Mouse (Mus musculus) kidney, adult 8-10 months (tissue): Measurements from ENCODE around the gene Rrp12.
"Not testable (repeated sequence)": the region's sequence is repeated elsewhere in the genome, so short reads cannot be mapped to it uniquely, and the experiment has no call there.

Experiments used
- DNase-seq, 2 experiments: peaks; one replicate each; pipeline ENCODE4 v3.0.0; 2022

Gene Rrp12

DNA sequence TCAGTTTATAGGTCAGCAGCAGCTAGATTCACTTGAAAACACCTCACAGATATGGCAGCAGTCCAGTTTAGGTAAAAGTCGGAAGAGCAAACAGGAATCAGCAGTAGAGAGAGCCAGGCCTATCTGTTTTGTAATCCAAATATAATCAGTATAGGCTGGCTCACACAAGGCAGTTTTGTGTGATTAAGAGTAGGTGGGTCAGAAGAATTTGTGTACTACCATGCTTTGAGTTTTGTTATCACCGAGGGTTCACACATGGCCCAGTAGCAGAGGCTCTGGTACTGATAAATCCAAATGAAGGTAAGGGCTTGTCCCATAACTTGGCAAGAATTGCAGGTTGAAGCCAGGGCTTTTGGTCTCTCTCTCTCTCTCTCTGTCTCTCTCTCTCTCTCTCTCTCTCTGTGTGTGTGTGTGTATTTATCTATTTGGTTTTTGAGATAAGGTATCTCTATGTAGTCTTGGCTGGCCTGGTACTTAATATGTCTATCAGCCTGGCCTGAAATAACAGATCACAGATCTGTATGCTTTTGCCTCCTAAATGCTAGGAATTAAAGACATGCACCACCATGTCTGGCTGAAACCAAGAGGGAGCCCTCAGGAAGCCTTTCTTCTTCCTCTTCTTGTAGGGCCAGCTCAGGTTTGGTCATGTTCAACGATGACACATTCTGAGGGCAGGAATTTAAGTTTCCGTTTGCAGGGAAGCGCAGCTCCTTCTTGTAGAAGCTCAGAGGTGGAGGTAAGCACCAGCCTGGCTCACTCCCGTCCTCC is 10.5 kb upstream of the Rrp12 start:
- no peak for DNase-seq

DNA sequence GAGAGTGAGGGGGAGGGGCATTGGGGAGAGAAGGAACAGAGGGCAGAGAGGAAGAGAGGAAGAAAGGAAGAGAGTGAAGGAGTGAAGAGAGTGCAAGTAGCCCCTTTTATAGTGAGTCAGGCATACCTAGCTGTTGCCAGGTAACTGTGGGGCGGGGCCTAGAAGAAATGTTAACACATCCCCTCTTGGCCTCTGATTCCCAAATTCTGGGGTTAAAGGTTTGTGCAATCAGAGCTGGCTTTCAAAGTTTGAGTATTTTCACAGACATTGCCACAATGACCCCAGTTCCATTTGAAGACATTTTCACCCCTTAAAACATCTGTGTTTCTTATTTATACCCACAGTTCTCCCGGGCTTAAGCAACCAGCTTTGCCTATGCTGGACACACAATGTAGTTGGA is 9.3 kb upstream of the Rrp12 start:
- no peak for DNase-seq

DNA sequence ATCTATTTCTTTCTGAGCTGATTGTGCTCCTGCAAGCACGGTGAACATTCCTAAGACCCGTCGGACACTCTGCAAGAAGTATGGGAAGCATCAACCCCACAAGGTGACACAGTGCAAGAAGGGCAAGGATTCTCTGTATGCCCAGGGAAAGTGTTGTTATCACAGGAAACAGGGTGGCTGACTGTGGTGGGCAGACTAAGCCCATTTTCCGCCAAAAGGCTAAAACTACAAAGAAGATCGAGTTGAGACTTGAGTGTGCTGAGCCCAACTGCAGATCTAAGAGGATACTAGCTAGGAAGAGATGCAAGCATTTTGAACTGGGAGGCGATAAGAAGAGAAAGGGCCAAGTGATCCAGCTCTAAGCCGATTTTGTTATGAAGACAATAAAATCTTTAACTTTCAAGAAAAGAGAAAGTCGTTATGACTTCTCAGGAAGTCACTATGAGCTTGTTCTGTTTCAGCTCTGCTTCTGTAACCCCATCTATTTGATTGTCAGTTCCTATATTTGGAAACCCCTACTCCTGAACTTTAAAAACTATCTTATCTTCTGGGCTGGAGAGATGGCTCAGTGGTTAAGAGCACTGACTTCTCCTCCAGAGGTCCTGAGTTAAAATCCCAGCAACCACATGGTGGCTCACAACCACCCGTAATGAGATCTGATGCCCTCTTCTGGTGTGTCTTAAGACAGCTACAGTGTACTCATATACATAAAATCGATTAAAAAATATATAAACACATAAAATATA is 7.0 kb upstream of the Rrp12 start:
- no peak for DNase-seq

DNA sequence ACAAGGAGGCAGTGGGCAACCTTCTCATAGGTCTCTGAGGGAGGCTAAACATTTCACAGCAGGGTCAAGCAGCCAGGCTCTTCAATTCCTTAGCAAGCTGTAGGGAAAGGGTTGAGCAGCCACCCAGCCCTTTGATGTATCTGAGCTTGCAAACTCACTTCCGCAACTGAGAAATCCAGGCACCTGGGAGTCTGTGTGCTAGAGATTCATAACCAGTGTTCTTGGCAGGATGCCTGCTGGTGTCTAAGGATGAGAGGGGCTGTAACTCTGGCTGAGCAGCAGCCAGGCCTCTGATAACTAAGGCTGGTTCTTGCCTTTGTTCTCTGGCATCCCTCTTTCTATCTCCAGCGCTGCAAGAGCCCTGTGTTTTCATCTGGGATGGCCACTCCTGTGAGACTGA is 5.7 kb upstream of the Rrp12 start:
- no peak for DNase-seq

DNA sequence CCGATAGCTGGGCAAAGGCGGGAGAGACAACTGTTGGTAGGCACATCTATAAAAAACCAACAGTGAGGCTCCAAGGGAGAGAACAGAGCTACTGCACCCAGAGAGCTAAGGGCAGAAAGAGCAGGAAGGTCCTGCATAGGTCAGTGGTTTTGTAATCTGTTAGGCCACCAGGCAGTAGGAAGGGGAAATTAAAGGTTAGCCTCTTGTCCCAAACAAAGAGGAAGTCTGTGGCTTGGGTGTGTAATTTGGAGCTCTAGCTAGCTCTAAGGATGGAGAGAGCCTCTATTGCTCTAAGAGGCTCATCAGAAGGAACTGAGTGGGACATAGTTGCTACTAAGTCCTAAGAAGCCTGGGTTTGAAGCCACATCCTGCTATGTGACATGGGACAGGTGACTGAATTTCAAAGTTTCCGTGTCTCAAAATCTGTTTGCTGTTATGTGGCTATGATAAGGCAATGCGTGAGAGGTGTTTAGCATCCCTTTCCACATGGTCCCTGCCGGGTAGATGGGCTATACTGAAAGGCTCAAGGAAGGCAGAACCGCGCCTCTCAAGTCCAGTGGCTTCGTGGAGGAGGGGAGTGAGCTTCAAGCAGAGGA is 4.6 kb upstream of the Rrp12 start:
- DNase-seq, result no peak

DNA sequence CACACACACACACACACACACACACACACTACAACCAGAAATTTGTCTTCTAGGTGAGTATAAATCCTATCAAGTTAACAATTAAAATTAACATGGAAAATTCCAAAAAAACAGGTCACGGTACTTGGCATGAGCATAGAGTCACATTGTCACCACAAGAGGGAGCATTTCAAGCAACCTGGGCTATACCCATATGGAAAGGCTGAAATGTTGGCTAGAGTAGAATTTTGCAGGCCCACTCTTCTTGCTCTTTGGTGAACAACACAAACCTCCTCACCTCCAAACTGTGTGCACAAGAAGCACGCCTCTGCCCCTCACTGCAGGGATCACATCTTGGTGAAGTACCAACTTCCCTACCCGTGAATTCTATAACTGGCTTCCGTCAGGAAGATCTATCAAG is 2.9 kb upstream of the Rrp12 start:
- peak in 1 of 2 experiments; percentile 36 for DNase-seq

DNA sequence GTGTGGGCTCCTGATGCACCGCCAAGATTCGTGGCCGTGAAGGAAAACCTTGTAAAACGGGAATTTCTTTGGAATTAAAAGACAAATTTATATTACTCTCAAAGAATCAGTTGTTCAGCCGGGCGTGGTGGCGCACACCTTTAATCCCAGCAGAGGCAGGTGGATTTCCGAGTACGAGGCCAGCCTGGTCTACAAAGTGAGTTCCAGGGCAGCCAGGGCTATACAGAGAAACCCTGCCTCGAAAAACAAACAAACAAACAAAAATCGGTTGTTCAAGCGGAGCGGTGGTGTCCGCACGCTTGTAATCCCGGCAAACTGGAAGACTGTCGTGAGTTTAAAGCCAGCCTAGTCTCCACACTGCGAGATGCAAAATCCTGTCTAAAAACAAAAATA is 342 bp upstream of the Rrp12 start:
- no peak for DNase-seq

DNA sequence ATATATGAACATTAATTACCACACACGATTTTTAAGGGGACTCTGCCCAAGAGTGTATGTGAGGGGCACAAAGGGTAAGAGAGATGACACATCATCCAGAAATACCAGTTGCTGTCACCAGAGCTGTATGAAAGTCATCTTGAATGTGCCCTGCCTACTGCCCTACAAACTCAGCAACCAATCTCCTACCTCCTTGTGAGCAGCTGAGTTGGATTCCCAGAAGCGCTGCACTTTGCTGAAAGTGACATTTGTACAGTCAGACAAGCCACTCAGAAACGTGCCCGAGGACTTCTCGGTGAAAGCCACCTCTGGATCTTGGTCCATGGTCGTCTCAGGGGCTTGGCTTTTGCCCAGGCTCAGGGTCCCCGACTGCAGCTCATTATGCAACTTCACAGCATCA is 1.0 kb downstream of the Rrp12 start:
- no peak for DNase-seq

DNA sequence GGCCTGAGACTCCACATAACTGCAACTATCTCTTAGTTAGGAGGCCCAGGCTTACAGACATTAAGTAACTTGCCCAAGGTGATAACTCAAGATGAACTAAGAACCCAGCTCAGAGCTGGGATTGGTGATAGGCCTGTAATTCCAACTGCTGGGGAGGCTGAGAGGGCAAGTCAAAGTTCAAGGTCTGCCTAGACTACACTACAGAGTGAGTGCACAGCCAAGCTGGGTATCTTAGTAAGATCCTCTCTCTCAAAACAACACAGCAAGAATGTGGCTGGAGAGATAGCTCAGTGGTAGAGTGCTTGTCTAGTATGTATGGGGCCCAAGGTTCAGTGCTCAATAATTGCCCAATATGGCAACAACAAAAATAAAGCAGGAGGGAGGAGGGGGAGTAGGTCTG is 7.8 kb downstream of the Rrp12 start:
- peak in 1 of 2 experiments; percentile 16 for DNase-seq

DNA sequence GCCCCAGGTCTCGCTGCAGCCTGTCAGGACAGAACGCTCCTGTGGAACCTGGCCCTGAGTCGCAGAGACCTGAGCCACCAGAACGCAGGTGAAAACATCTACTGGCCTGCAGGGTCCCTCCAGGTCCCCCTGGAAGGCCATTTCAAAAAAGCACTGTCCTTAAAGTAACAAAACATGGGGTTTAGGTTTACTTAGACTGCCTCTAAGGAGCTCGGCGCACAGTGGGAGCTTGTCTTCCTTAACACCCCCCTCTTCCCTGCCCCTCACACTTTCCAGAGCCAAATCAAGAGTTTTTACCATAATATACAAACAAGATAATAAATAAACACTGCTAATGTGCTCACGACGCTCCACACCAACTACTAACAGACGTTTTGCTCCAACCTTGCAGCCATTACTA is 12.1 kb downstream of the Rrp12 start:
- DNase-seq, result no peak

DNA sequence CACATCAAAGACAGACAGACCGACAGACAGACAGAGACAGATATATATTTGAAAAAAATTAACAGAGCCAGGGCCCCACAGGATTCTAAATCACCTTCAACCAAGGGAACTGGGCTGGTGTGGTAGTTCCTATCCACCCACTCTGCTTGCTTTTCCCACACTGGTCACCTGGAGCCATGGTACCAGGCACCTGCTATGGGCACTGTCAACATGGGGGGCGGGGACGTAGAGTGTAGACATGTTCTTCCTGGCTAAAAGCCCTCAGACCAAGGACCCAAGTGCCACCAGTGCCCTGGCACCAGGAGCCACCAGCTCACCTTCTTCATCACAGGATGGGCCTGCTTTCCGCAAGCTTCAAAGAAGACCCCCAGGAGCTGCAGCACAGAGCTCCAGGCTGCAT is 14.1 kb downstream of the Rrp12 start:
- no peak for DNase-seq

DNA sequence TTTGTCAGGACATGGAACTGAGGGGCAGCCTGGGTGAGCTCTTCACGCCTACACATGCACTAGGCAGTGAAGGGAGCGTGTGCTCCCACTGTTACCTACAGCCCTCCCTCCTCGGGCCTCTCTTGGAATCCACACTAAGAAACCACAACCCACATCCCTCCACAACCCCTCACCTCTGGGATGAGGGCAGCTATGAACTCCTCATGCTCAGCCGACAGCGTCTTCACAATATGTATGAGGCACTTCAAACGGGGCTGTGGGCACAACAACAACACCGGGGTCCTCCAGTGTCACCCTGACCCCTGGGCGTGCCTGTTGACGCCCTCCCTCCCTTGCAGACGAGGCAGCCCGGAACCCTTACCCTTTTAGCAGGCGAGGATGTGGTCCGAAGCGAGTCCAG is 21.6 kb downstream of the Rrp12 start:
- no peak for DNase-seq

DNA sequence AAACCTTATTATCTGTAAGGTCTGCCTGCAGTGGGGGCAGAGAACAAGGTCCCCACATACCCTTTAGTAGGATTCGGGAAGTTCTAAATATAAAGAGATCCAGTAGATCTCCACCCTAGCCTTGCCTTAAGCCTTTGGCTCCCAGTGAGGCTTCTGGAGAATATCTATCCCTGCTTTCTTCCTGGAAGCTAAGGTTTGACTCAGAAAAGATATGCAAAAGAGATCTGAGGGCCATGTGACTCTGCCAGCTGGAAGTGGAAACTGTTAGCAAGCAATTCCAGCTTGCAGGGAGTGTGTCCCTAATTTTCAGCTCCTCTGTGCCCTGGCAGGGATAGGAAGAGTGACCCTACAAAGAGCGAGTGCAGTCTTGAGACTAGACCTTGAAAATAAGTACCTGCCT is 23.7 kb downstream of the Rrp12 start:
- no peak for DNase-seq

DNA sequence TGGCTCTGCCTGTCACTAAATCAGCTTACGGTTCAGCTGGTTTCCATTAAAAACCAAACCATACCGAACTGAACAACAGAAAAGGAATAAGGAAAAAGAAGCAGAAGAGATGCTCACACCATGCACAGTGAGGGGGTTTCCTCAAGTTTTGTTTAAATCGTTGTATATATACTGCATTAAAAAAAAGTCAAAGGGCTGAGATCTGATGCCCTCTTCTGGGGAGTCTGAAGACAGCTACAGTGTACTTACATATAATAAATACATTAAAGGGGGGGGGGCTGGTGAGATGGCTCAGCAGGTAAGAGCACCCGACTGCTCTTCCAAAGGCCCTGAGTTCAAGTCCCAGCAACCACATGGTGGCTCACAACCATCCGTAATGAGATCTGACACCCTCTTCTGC is 26.0 kb downstream of the Rrp12 start:
- not testable (repeated sequence) for DNase-seq

DNA sequence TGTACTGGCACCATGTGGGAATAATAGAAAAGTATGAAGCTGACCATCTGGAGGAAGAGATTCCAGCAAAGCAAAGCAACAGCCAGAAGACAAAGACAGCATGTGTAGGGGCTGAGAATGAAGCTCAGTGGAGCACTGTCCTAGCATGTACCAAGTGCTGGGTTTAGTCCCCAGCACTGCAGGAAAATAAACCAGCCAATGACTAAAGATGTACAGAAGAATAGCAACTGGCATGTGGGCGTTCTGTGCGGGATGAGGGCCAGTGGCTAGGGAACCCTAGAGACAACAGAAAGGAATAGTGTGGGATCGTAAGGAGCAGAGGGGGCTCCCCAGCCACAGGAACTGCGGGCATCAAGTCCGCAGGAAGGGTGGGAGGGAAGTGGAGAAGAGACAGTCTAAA is 26.7 kb downstream of the Rrp12 start:
- no peak for DNase-seq

DNA sequence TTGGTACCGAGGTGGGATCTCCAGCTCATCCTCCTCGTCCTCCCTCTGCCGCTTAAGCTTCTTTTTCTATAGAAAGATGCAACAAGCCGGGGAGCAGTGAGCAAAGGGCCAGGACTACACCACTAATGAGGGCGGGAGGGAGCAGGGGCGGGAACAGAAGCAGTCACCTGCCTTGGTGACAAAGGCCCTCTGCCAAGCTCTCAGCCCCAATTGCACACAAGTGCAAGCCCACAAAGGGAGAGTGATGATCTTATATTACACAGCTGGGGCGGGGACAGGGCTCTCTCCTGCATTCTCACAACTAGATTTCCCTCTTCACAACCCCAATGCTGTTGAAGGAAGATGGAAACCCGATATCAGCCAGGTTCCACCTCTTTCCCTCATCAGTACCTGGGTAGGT is 29.3 kb downstream of the Rrp12 start:
- no peak for DNase-seq

DNA sequence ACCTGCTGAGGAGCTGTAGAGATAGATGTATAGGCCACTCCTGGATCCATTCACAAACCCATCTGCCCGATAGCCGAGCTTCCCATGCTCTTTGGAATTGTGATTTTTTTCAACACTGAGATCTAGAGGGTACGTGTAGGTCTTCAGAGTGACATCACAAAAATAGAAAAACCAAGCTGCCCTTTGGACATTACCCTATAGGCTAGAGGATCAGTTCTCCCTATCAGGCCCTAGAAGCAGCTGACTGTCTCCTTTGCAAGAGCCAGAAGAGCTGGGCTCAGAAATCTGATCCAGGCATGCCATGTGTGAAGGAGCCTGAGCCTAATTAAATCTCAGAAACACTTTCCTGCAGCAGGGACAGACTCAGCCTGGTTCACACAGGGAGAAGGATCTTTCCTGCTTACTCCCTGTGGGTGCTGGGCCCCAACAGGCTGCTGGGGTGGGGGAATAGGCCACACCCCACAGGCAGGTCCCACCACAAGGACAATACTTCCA is 38.1 kb downstream of the Rrp12 start:
- no peak for DNase-seq

DNA sequence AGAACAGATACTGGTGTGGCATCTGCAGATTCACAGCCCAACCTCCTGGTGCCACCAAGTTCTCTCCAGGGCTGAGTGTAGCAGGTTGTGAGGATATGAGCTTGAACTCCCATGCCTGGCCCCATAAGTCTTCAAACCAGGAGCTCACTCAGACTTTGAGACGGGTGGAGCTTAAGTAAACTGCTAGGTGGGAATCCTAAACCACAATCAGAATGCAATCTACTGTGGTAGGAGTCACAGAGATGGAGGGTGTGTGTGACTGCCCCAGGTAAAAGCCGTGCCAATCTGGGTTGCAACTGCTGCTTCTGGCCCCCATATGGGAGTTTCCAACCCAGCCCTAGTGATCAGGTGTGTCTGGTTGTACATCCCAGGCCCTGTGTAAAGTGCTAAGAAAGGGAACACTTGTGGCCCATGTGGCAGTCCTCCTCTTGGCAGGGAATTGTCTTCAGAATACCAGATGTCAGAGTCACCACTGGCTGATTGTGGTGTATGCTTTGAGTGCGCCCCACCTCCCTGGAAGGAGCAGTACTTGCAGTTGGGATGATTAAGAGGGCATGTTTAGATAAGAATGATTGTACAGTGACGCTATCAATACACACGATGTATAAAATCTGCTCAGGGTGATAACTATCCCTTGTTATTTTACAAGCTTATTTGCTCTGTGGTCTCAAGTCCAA is 38.7 kb downstream of the Rrp12 start:
- no peak for DNase-seq

DNA sequence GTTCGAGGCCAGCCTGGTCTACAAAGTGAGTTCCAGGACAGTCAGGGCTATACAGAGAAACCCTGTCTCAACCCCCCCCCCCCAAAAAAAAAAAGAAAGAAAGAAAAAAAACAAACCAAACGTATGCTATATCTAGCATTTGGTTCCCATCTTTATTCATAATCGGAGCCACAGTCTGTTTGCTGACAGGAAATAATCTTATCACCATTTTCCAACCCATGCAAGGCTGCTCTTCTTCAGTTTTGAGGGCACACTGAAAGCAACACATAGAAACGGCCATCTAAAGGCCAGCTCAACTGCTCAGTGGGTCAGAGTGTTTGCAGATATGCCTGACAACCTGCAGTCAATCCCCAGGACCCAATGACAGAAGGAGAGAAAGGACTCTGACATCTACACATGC is 43.5 kb downstream of the Rrp12 start:
- no peak for DNase-seq

DNA sequence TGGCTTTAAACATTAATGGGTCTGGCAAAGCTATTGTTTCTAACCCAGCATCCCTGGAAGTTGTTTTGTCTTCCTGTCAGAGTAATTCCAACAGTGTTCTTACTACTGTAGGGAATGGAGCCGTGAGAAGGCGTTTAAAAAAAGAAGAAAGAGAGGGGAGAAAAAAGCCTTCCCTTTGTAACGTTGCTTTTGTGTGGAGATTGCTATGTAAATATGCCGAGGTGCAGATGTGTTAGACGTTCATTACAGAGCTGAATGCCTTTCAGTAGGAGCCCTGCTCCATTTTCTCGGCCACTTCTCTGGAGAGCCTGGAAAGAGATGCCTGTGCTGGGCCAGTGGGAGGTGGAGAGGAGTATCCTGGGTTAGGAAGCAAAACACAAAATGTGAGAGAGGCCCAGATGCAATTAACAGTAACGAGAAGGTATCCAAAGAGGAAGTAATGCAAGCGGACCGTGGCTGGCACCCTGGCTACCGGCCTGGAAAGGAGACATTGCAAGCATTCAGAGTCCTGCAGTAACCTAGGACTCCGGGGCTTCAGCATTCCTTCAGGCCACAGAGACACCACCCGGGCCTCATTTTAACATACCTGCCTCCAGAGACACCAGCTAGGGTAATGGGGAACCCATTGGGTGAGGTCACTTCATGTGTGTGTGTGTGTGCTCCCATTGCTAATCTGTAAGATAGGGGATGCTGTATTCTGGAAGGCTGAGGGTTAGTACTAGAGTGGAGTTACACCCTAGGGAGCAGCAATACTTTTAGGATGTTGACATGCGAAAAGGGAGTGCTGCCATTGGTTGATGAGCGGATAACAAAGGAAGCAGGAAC is 45.0 kb downstream of the Rrp12 start:
- no peak for DNase-seq

DNA sequence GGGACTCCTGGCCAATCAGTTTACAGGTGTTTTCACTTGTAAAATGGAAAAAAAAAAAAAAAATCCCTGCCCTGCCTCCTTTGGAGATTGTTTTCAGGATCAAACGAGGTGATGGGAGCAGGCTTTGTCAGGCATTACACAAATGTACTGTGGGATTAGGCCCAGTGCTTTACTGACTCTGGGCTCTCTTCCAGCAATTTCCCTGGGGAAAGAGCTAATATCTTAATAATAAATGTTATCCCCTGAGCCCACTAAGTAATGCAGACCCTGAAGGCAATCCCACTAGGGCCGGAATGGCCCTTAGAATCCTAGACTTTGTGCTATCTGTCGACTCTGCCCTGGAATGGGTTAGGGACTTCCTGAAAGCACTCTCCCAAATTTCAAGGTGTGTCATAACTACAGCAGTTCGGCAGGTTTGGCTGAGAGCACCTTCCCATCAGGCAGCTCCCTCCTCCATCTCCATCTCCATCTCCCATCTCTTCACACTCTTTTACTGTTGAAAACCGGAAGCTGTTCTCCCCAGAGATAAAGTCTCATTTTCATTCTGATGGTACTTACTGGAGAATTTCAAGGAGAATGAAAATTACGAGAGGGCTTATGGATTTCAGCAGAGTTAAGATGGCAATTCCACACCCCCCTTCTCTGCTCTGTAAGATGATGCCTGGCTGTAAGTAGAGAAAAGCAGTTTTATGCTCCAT is 45.8 kb downstream of the Rrp12 start:
- no peak for DNase-seq
